Mouse (Mus musculus) liver, adult 2 months (tissue): Measurements from ENCODE around the gene Opn1sw.

Experiments used
- CTCF ChIP-seq: fragments of 200-500 bp; IDR thresholded peaks from 2 replicates; pipeline ENCODE4 v1.5.1; 2011; ENCODE audit warnings: low read depth, low read length, control low read depth
- POLR2A ChIP-seq: fragments of 200-500 bp; IDR thresholded peaks from 2 replicates; pipeline ENCODE4 v1.6.1; 2011; ENCODE audit warnings: low read length, control low read depth; ENCODE audit not compliant: insufficient read depth; ENCODE audit errors: extremely low read depth

- peak; percentile 7; the same call in 1 of the 2 replicates for TF ChIP-seq CTCF
- no peak for TF ChIP-seq POLR2A
Observed at GRCm38 (mm10) chr6:29362246-29363128, 25.8 kb downstream of the Opn1sw start.
